Mouse (Mus musculus) liver, embryonic 14.5 days (tissue): Measurements from ENCODE around the gene Zfp759. TPM values are rescaled to one million over a fixed set of nuclear protein-coding genes. Genes with fewer than 3 reads are reported as not detected.
"Not testable (repeated sequence)": the region's sequence is repeated elsewhere in the genome, so short reads cannot be mapped to it uniquely, and the experiment has no call there.

Experiments
- ATAC-seq: fragments of 200-750 bp; cut with Nextera tagmentation; 2 replicates; pipeline ENCODE4 v1.8.0; 2017; ENCODE audit warnings: moderate number of reproducible peaks, mild to moderate bottlenecking, moderate library complexity; ENCODE audit not compliant: insufficient read depth
- DNase-seq, 3 experiments: peaks; one replicate each; pipeline ENCODE4 v3.0.0-alpha.2; 2012 to 2013; ENCODE audit warnings: low read depth in 3 of 3, low spot score in 3 of 3
- H3K27ac ChIP-seq: fragments of 300-500 bp; sonication (generic); 2 replicates; pipeline ENCODE4 v1.5.1; 2014; ENCODE audit warnings: moderate library complexity, mild to moderate bottlenecking, control low read depth, inconsistent platforms
- H3K27me3 ChIP-seq: fragments of 300-500 bp; sonication (generic); 2 replicates; pipeline ENCODE4 v1.6.1; 2014; ENCODE audit warnings: mild to moderate bottlenecking, low read length, moderate library complexity; ENCODE audit not compliant: control insufficient read depth, insufficient read depth
- H3K36me3 ChIP-seq: fragments of 300-500 bp; sonication (generic); replicated peaks from 2 replicates; pipeline ENCODE4 v1.6.1; 2014; ENCODE audit warnings: low read depth; ENCODE audit not compliant: control insufficient read depth, insufficient read depth
- H3K4me1 ChIP-seq, 2 experiments: fragments of 200-500 bp in 1 of 2; fragments of 300-500 bp in 1 of 2; sonication (generic) in 1 of 2; replicated peaks; 2 replicates each; pipeline ENCODE4 v1.6.1; 2012 to 2014; ENCODE audit warnings: antibody characterized with exemption in 1 of 2, inconsistent platforms in 1 of 2, low read length in 1 of 2; ENCODE audit not compliant: control insufficient read depth in 2 of 2, insufficient read depth in 2 of 2
- H3K4me2 ChIP-seq: fragments of 300-500 bp; sonication (generic); 2 replicates; pipeline ENCODE4 v1.6.1; 2014; ENCODE audit warnings: low read depth, mild to moderate bottlenecking, control low read depth, moderate library complexity
- H3K4me3 ChIP-seq, 2 experiments: fragments of 200-500 bp in 1 of 2; fragments of 300-500 bp in 1 of 2; sonication (generic) in 1 of 2; 2 replicates each; pipeline ENCODE4 v1.5.1; 2012 to 2014; ENCODE audit warnings: low read depth in 2 of 2, low read length in 2 of 2, mild to moderate bottlenecking in 2 of 2, control low read depth in 1 of 2, inconsistent platforms in 1 of 2, moderate library complexity in 1 of 2; ENCODE audit not compliant: insufficient read depth in 1 of 2
- H3K9ac ChIP-seq: fragments of 300-500 bp; sonication (generic); replicated peaks from 2 replicates; pipeline ENCODE4 v1.6.1; 2014; ENCODE audit warnings: mild to moderate bottlenecking, control low read depth, moderate library complexity
- H3K9me3 ChIP-seq: fragments of 300-500 bp; sonication (generic); 2 replicates; pipeline ENCODE4 v1.6.1; 2016; ENCODE audit warnings: low read length, mixed read lengths; ENCODE audit not compliant: control insufficient read depth
- CTCF ChIP-seq: IDR thresholded peaks from 2 replicates; pipeline ENCODE4 v1.5.1; 2016; ENCODE audit warnings: antibody characterized with exemption, low read depth, control low read depth
- EP300 ChIP-seq: IDR thresholded peaks from 2 replicates; pipeline ENCODE4 v1.6.1; 2016; ENCODE audit warnings: antibody characterized with exemption, low read depth
- WGBS: fragments of 180-500 bp; shearing (Covaris S2); extraction: QIAGEN DNeasy Blood & Tissue Kit; methylation state at CpG from one replicate; pipeline ENCODE4 v1.1.7; 2014; ENCODE audit not compliant: insufficient replicate concordance; 5-methylcytosine and 5-hydroxymethylcytosine counted together
- polyA plus RNA-seq, 2 experiments: library from polyadenylated mRNA; depleted of rRNA in 1 of 2; stranded (reverse) in 1 of 2; unstranded in 1 of 2; fragments of >200 nt; fragmentation: Nextera tagmentation in 1 of 2; extraction: Ambion mirVana in 1 of 2; gene quantifications; 2 replicates each; pipeline versions ENCODE4 v1.2.1 to v1.2.3; 2012 to 2014

Gene Zfp759
- polyA plus RNA-seq, 2 experiments: 0.33 to 0.38 TPM

DNA sequence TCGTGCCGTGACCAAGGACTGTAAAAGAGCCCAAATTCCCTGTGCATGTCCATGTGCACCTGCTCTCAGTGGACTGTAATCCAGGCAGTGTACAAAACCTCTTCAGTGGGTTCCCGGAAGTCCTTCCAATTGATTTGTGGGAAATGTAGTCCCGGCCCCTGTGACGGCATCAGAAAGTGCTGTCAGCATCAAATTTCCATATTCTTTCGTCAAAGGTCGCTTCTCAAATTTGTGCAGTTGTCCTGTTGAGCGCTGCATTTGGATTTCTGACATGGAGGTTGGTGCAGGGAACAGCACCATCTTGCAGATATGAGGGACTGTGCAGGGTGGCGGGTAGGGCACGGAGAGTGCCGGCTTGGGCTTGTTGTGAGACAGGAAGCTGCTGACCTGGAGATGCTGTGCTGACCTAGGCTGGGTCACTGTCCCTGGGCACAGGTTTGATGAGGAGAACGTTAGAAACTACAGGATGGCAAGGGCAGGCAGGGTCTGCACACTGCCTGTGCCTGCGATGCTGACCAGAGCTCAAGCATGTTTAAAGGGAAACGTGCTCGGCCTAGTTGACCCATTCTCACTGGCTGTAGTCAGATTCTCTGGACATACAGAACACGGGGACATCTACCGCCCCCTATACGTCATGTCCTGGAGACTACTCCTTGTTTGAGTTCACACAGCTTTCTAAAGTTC lies 6.7 kb downstream of the Zfp759 start:
- no peak overlapping the region for H3K27ac ChIP-seq
- peak overlapping the region; percentile 58 to 75 for H3K4me3 ChIP-seq
- DNase-seq (peak; percentile 48 to 63 (median 57)), ATAC-seq (peak; percentile 87)
- peak; percentile 20 for TF ChIP-seq CTCF
- TF ChIP-seq EP300: no peak
- H3K27me3 ChIP-seq: no peaks in the 10 kb centered on the region
- H3K4me2 ChIP-seq: peak overlapping the region; percentile 64
- no peaks in the 10 kb centered on the region for H3K36me3 ChIP-seq
- peak overlapping the region; percentile 51 for H3K9ac ChIP-seq
- no peaks in the 10 kb centered on the region for H3K9me3 ChIP-seq
- WGBS: under 1% methylated on average over 18 of the region's 18 CpGs
- no peaks in the 10 kb centered on the region; a peak in 1 of 4 replicates for H3K4me1 ChIP-seq

DNA sequence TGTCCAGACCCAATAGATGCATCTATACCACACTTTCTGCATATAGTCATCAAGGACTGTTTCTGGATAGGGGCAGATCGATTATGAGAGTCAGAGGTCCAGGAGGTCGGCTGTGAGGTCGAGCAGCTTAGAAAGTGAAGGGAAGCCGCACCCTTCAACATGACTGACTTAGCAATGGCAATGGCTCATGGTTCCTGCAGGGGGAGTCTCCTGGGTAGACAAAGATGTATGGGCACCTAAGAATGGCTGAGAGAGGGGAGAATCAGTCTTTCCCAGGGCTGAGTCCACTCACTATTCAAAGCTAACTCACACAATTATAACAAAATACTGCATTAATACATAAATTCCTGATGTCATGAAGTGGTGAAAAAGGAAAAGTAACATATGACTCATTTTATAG lies 44.7 kb downstream of the Zfp759 start:
- WGBS: 43% methylated on average over 4 of the region's 4 CpGs
- not testable (repeated sequence) for H3K4me3 ChIP-seq, H3K9ac ChIP-seq, H3K27ac ChIP-seq, H3K9me3 ChIP-seq, ATAC-seq, H3K27me3 ChIP-seq, H3K4me1 ChIP-seq, H3K36me3 ChIP-seq, DNase-seq, H3K4me2 ChIP-seq

DNA sequence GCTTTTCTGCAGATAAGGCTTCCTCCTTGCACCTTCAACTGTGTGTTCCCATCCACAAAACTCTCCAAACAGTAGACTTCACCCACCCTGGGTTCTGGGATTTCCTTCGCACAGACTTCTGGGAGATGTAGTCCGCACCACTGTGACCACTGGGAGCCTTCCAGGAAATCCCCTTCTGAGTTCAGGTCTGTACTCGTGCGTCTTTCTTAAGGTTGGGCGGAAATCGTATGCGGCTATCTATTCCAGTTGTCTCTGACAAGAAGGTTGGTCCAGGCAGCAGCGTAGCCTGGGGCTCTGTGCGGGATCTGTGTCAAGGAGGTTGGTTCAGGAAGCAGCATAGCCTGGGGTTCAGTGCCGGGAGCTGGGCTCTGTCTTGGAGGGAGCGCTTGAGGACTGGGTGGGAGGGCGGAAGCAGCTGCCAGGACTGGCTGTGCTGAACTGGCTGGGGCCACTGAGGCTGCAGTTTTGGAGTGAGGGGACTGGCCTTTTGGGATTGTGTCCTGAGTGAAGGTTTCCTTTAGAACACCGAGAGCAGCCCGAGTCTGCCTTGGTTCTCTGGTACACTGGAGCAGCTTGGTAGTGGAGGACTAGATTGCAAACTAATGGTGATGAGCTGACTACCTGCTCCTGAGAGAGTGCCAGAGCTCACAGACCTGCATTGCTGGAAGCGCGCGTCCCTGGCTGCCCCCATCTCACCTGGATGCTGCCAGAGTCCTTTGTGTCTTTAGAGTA lies 51.7 kb downstream of the Zfp759 start, which contains the start of gene Rsl1:
Gene Rsl1 (plus strand): TSS at position 192 of the 732 bp plus-strand sequence.
- ATAC-seq: peak; percentile 88
- H3K4me3 ChIP-seq: peak within 1 kb of the TSS; percentile 50 to 73
- peak within 1 kb of the TSS; percentile 51 for H3K4me2 ChIP-seq

DNA sequence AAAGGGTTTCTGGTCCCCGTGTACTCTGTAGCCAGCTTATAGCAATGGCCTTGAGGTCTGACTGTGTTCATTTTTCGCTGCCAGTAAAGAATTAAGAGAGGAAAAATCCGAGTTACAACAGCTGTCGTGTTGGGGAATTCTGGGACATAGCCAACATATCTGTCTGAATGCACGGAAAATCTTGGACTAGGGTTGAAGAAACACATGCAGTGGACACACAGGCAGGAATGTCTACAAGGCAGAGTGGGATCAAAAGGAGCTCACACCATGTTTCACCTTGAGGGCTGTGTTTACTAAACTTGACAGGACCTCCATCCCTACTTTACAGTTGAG lies 52.2 kb downstream of the Zfp759 start:
- DNase-seq (no peak), ATAC-seq (no peak)
- H3K9ac ChIP-seq: peak overlapping the region; percentile 6; the same call in 1 of the 2 replicates
- no peak for TF ChIP-seq EP300
- no peak for TF ChIP-seq CTCF
- peaks cover 0 to 4% of the 10 kb centered on the region in 2 experiments; a peak in 1 of 4 replicates for H3K4me1 ChIP-seq
- H3K4me3 ChIP-seq: peak overlapping the region; percentile 50 to 73; a peak in 3 of 4 replicates
- peak overlapping the region; percentile 51 for H3K4me2 ChIP-seq
- WGBS: 21% methylated on average over 5 of the region's 5 CpGs
- H3K9me3 ChIP-seq: no peaks in the 10 kb centered on the region
- H3K27me3 ChIP-seq: no peaks in the 10 kb centered on the region
- H3K36me3 ChIP-seq: no peaks in the 10 kb centered on the region
- no peak overlapping the region for H3K27ac ChIP-seq

More for the DNA sequence above, 51.7 kb downstream of the Zfp759 start, which contains the start of gene Rsl1:
- peak; percentile 29 to 50 (median 30) for DNase-seq
- H3K9me3 ChIP-seq, H3K27me3 ChIP-seq, H3K36me3 ChIP-seq, H3K27ac ChIP-seq, H3K4me1 ChIP-seq: not testable (repeated sequence)
- H3K9ac ChIP-seq: peak within 1 kb of the TSS; percentile 6
- WGBS: under 1% methylated on average over 17 of the region's 17 CpGs

Other genes with a start within 250 kb of the Zfp759 start
- gene Gm10767, start 216.7 kb upstream of the Zfp759 start, polyA plus RNA-seq (2012; rRNA removed): 0.15 and 0.23 TPM in 2 replicates
- 0.23 and 0.27 TPM in 2 replicates for gene Gm10767, start 216.7 kb upstream of the Zfp759 start, polyA plus RNA-seq (2014; fragmentation: Nextera tagmentation; extraction: Ambion mirVana)
- gene Zfp712, start 60.5 kb upstream of the Zfp759 start, polyA plus RNA-seq (2012; rRNA removed): 0.22 and 0.28 TPM in 2 replicates
- 0.82 and 1.0 TPM in 2 replicates for gene Zfp712, start 60.5 kb upstream of the Zfp759 start, polyA plus RNA-seq (2014; fragmentation: Nextera tagmentation; extraction: Ambion mirVana)
- 0.39 and 0.63 TPM in 2 replicates for gene Zfp708, start 23.7 kb upstream of the Zfp759 start, polyA plus RNA-seq (2012; rRNA removed)
- gene Zfp708, start 23.7 kb upstream of the Zfp759 start, polyA plus RNA-seq (2014; fragmentation: Nextera tagmentation; extraction: Ambion mirVana): 0.96 and 1.3 TPM in 2 replicates
- 1.8 and 3.1 TPM in 2 replicates for gene Gm28557, start 13.1 kb upstream of the Zfp759 start, polyA plus RNA-seq (2012; rRNA removed)
- gene Gm28557, start 13.1 kb upstream of the Zfp759 start, polyA plus RNA-seq (2014; fragmentation: Nextera tagmentation; extraction: Ambion mirVana): 1.3 TPM in 2 replicates
- gene Rslcan18, start 5.4 kb upstream of the Zfp759 start, polyA plus RNA-seq (2012; rRNA removed): 0.13 and 0.20 TPM in 2 replicates
- 0.11 and 0.15 TPM in 2 replicates for gene Rslcan18, start 5.4 kb upstream of the Zfp759 start, polyA plus RNA-seq (2014; fragmentation: Nextera tagmentation; extraction: Ambion mirVana)
- gene Rsl1, start 51.5 kb downstream of the Zfp759 start, polyA plus RNA-seq (2012; rRNA removed): 0.89 and 1.1 TPM in 2 replicates
- gene Rsl1, start 51.5 kb downstream of the Zfp759 start, polyA plus RNA-seq (2014; fragmentation: Nextera tagmentation; extraction: Ambion mirVana): 0.82 and 1.5 TPM in 2 replicates
- gene Zfp455, start 72.8 kb downstream of the Zfp759 start, polyA plus RNA-seq (2012; rRNA removed): 0.17 and 0.18 TPM in 2 replicates
- gene Zfp455, start 72.8 kb downstream of the Zfp759 start, polyA plus RNA-seq (2014; fragmentation: Nextera tagmentation; extraction: Ambion mirVana): 0.27 TPM in 2 replicates
- gene Zfp458, start 156.8 kb downstream of the Zfp759 start, polyA plus RNA-seq (2012; rRNA removed): 0.27 and 0.49 TPM in 2 replicates
- 0.28 and 0.34 TPM in 2 replicates for gene Zfp458, start 156.8 kb downstream of the Zfp759 start, polyA plus RNA-seq (2014; fragmentation: Nextera tagmentation; extraction: Ambion mirVana)
- gene Zfp457, start 184.8 kb downstream of the Zfp759 start, polyA plus RNA-seq (2012; rRNA removed): 0.42 and 0.44 TPM in 2 replicates
- 0.24 TPM in 1 of 2 replicates, not detected in the other for gene Zfp457, start 184.8 kb downstream of the Zfp759 start, polyA plus RNA-seq (2014; fragmentation: Nextera tagmentation; extraction: Ambion mirVana)
- gene Zfp595, start 210.9 kb downstream of the Zfp759 start, polyA plus RNA-seq (2012; rRNA removed): 0.79 and 1.3 TPM in 2 replicates
- 1.1 TPM in 2 replicates for gene Zfp595, start 210.9 kb downstream of the Zfp759 start, polyA plus RNA-seq (2014; fragmentation: Nextera tagmentation; extraction: Ambion mirVana)
- not detected in 2 replicates for gene Gm28044, start 238.9 kb downstream of the Zfp759 start, polyA plus RNA-seq (2012; rRNA removed)
- gene Gm28044, start 238.9 kb downstream of the Zfp759 start, polyA plus RNA-seq (2014; fragmentation: Nextera tagmentation; extraction: Ambion mirVana): not detected in 2 replicates
- 0.36 and 0.78 TPM in 2 replicates for gene Zfp953, start 238.9 kb downstream of the Zfp759 start, polyA plus RNA-seq (2012; rRNA removed)
- 0.77 and 0.89 TPM in 2 replicates for gene Zfp953, start 238.9 kb downstream of the Zfp759 start, polyA plus RNA-seq (2014; fragmentation: Nextera tagmentation; extraction: Ambion mirVana)